Mouse (Mus musculus): Measurements from ENCODE around the gene Apol7a.
A peak's percentile ranks its signal among the peaks of the same experiment; 100 is the strongest.

Apol7a gene

DNA sequence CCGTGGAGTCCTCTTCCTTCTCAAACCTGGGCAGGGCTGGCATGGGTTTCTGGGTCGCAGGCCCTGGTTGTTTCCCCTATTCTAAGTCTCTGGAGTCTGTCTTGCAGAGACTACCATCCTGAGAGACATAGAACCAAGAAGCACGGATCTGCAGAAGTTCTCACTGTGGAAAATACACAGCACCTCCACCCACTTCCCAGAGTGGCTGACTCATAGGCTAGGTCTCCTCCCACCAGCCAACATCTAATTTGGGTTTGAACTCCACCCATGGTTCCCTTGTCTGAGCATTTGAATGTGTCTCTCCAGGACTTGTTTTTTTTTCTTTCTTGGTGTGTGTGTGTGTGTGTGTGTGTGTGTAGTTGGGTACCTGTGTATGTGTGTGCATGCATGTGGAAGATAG, 34.9 kb downstream of the Apol7a start:
- Histone ChIP-seq H3K27me3 (ENCODE audit: control insufficient read depth, insufficient read depth, low read length, poor library complexity, severe bottlenecking) (no peaks in the 10 kb centered on the region), H3K36me3 (ENCODE audit: control insufficient read depth, insufficient read depth, low read length, poor library complexity, severe bottlenecking) (no peaks in the 10 kb centered on the region)
- no peak for DNase-seq (ENCODE audit: low read depth, low spot score)

- Histone ChIP-seq H3K27me3 (ENCODE audit: control insufficient read depth, insufficient read depth, low read length, poor library complexity, severe bottlenecking) (no peaks in the 10 kb centered on the region), H3K36me3 (ENCODE audit: control insufficient read depth, insufficient read depth, low read length, poor library complexity, severe bottlenecking) (no peaks in the 10 kb centered on the region)
- DNase-seq (ENCODE audit: low read depth, low spot score): no peak
These were observed 35.3 kb downstream of the Apol7a start for GRCm38 (mm10) chr15:77363578-77363977.

- no peaks in the 10 kb centered on the region for H3K36me3 ChIP-seq (ENCODE audit: control insufficient read depth, insufficient read depth, low read length, poor library complexity, severe bottlenecking)
- DNase-seq (ENCODE audit: low read depth, low spot score): no peak
These were observed 36.0 kb downstream of the Apol7a start for GRCm38 (mm10) chr15:77362952-77363351.

DNA sequence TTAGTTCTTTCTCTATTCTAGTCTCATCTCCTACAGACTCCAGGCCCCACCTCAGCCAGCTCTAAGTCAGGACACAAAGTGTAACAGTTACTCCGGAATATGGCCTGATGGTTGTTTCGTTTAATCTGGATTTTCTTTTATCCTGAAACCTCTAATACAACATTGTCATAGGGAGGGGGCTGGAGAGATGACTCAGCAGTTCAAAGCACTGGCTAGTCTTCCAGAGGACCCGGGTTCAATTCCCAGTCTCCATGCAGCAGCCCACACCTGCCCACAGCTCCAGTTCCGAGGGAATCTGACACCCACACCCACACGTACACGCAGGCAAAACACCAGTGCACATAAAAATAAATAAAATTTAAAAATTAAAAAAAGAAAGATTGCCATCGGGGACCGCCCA, 39.0 kb downstream of the Apol7a start:
- no peaks in the 10 kb centered on the region for H3K27me3 ChIP-seq (ENCODE audit: control insufficient read depth, insufficient read depth, low read length, poor library complexity, severe bottlenecking)
- DNase-seq (ENCODE audit: low read depth, low spot score): no peak
- H3K36me3 ChIP-seq (ENCODE audit: control insufficient read depth, insufficient read depth, low read length, poor library complexity, severe bottlenecking): no peaks in the 10 kb centered on the region

More at GRCm38 (mm10) chr15:77362952-77363351, 36.0 kb downstream of the Apol7a start:
- no peaks in the 10 kb centered on the region for H3K27me3 ChIP-seq (ENCODE audit: control insufficient read depth, insufficient read depth, low read length, poor library complexity, severe bottlenecking)

DNA sequence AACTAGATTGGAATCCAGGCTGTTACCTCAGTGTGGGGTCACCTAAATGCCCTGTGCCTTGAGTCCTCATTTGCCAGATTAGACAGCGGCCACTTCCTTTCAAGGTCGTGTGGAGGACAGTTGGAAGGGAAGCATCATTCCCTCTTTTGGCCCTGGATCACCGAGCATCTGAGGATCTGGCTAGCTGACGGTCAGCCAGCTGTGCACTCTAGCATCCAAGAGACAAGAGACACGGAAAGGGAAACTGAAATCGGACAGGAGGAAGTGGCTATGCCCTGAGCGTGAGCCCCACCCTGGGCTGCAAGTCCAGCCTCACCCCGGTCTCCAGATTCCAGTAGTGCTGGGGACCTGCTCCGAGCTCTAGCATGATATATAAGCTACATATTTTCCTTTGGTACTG, 39.4 kb downstream of the Apol7a start:
- Histone ChIP-seq H3K36me3 (ENCODE audit: control insufficient read depth, insufficient read depth, low read length, poor library complexity, severe bottlenecking) (no peaks in the 10 kb centered on the region), H3K27me3 (ENCODE audit: control insufficient read depth, insufficient read depth, low read length, poor library complexity, severe bottlenecking) (no peaks in the 10 kb centered on the region)
- no peak for DNase-seq (ENCODE audit: low read depth, low spot score)

GRCm38 (mm10) chr15:77359084-77359483, 39.8 kb downstream of the Apol7a start:
- H3K27me3 ChIP-seq (ENCODE audit: control insufficient read depth, insufficient read depth, low read length, poor library complexity, severe bottlenecking): no peaks in the 10 kb centered on the region
- no peaks in the 10 kb centered on the region for H3K36me3 ChIP-seq (ENCODE audit: control insufficient read depth, insufficient read depth, low read length, poor library complexity, severe bottlenecking)
- DNase-seq (ENCODE audit: low read depth, low spot score): no peak

- no peaks in the 10 kb centered on the region for H3K27me3 ChIP-seq (ENCODE audit: control insufficient read depth, insufficient read depth, low read length, poor library complexity, severe bottlenecking)
- H3K36me3 ChIP-seq (ENCODE audit: control insufficient read depth, insufficient read depth, low read length, poor library complexity, severe bottlenecking): no peaks in the 10 kb centered on the region
- peak; percentile 60 for DNase-seq (ENCODE audit: low read depth, low spot score)
These were observed 40.4 kb downstream of the Apol7a start for GRCm38 (mm10) chr15:77358320-77359040.

GRCm38 (mm10) chr15:77356248-77356810, 42.6 kb downstream of the Apol7a start:
- DNase-seq (ENCODE audit: low read depth, low spot score): no peak
- H3K27me3 ChIP-seq (ENCODE audit: control insufficient read depth, insufficient read depth, low read length, poor library complexity, severe bottlenecking): no peaks in the 10 kb centered on the region
- no peaks in the 10 kb centered on the region for H3K36me3 ChIP-seq (ENCODE audit: control insufficient read depth, insufficient read depth, low read length, poor library complexity, severe bottlenecking)

DNA sequence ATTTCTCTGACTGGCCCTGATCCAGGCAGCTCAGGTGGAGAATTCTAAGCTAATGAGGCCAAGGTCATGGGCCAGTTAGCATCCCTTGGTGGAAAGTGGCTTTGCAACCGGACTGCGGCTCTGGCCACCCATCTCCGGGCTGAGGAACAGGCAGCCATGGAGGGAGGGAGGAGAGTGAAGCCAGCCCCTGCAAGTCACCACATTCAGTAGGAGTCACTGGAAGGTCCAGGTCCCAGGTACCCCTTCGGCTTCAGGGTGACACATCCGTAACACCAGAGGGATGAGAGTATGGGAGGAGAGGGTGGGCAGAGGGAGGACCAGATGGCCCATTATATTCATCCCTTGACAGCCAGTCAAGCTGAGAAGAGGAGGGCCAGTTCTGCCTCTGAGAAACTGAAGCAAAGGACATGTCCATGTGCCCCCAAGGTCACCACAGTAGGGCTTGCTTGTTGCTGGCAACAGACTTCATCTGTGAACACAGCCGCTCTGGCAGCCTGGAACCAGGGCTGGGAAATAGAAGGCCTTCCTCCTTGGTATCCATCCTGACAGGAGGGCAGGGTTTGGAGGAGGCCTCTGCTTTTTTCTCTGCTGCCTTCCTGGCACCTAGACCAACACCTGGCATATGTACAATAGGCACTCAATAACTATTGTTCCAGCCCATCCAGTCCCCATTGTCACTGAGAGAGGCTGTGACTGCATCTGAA, 43.9 kb downstream of the Apol7a start:
- no peak for DNase-seq (ENCODE audit: low read depth, low spot score)
- H3K27me3 ChIP-seq (ENCODE audit: control insufficient read depth, insufficient read depth, low read length, poor library complexity, severe bottlenecking): no peaks in the 10 kb centered on the region

GRCm38 (mm10) chr15:77354496-77354847, 44.4 kb downstream of the Apol7a start:
- H3K36me3 ChIP-seq (ENCODE audit: control insufficient read depth, insufficient read depth, low read length, poor library complexity, severe bottlenecking): no peaks in the 10 kb centered on the region
- no peak for DNase-seq (ENCODE audit: low read depth, low spot score)

More for the DNA sequence above, 43.9 kb downstream of the Apol7a start:
- H3K36me3 ChIP-seq (ENCODE audit: control insufficient read depth, insufficient read depth, low read length, poor library complexity, severe bottlenecking): no peaks in the 10 kb centered on the region

DNA sequence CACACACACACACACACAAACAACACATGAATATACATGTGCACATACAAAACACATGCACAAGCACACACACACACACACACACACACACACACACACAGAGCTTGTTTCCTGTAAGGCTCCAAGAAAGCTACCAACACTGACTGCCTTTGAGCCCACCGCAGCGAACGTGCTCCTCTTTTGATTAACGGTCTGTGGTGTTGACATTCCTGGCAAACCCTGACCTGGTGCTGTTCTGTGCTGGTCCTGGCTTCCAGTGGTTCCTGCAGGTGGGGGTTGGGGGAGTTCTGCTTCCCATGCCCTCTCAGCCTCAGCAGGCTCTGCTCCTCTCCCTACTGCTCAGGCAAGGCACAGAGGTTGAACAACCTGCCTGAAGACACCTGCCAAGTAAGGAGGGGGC, 45.1 kb downstream of the Apol7a start:
- Histone ChIP-seq H3K36me3 (ENCODE audit: control insufficient read depth, insufficient read depth, low read length, poor library complexity, severe bottlenecking) (no peaks in the 10 kb centered on the region), H3K27me3 (ENCODE audit: control insufficient read depth, insufficient read depth, low read length, poor library complexity, severe bottlenecking) (no peaks in the 10 kb centered on the region)
- DNase-seq (ENCODE audit: low read depth, low spot score): no peak

More at GRCm38 (mm10) chr15:77354496-77354847, 44.4 kb downstream of the Apol7a start:
- H3K27me3 ChIP-seq (ENCODE audit: control insufficient read depth, insufficient read depth, low read length, poor library complexity, severe bottlenecking): no peaks in the 10 kb centered on the region

DNA sequence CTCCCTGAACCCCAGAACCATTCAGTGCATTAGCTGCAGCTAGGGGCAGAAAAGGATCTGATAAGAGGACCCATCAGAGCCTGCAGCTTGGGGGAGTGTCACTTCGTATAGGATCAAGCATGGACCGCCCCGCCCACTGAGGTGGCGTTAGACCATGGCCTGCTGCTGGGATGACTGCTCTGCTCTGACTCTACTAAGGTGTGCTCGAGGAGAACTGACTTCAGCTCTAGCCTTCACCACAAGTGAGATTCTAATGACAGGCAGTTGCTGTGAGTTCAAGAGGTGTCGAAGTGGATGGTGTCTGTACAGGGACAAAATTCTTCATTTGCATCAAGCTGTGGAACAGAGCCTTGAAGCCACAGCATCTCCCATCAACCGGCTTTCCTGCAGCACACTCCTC, 46.0 kb downstream of the Apol7a start:
- DNase-seq (ENCODE audit: low read depth, low spot score): no peak
- no peaks in the 10 kb centered on the region for H3K27me3 ChIP-seq (ENCODE audit: control insufficient read depth, insufficient read depth, low read length, poor library complexity, severe bottlenecking)
- no peaks in the 10 kb centered on the region for H3K36me3 ChIP-seq (ENCODE audit: control insufficient read depth, insufficient read depth, low read length, poor library complexity, severe bottlenecking)

DNA sequence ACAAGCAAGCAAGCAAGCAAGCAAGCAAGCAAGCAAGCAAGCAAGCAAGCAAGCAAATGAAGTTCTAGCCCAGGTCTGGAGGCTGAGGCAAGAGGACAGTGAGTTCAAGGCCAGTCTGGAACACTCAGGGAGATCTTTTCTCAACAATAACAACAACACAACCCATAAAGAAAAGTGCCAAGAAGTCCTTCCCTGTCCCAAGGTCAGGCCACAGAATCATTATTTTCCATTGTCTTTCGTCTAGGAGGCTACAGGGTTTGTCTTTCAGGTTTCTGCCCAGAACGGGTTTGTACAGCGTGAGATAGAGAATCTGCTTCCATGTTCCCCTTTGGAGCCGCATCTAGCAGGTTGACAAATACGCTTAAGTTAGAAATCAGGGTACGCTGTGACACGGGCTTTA, 48.8 kb downstream of the Apol7a start:
- DNase-seq (ENCODE audit: low read depth, low spot score): no peak
- Histone ChIP-seq H3K36me3 (ENCODE audit: control insufficient read depth, insufficient read depth, low read length, poor library complexity, severe bottlenecking) (no peaks in the 10 kb centered on the region), H3K27me3 (ENCODE audit: control insufficient read depth, insufficient read depth, low read length, poor library complexity, severe bottlenecking) (no peaks in the 10 kb centered on the region)

GRCm38 (mm10) chr15:77348146-77348545, 50.8 kb downstream of the Apol7a start:
- Histone ChIP-seq H3K36me3 (ENCODE audit: control insufficient read depth, insufficient read depth, low read length, poor library complexity, severe bottlenecking) (no peaks in the 10 kb centered on the region), H3K27me3 (ENCODE audit: control insufficient read depth, insufficient read depth, low read length, poor library complexity, severe bottlenecking) (no peaks in the 10 kb centered on the region)
- DNase-seq (ENCODE audit: low read depth, low spot score): no peak

Measured in splenic B cell, adult 2 months (primary cell).